Mouse (Mus musculus) ES-E14 (cell line): ENCODE results near the gene Sirt2. TPM values are rescaled to one million over a fixed set of nuclear protein-coding genes. Genes with fewer than 3 reads are reported as not detected.

ENCODE experiments used
- DNase-seq: peaks from one replicate; pipeline ENCODE4 v3.0.0-alpha.2; 2013; ENCODE audit warnings: low read depth, low spot score
- H3K27ac ChIP-seq: 2 replicates; pipeline ENCODE4 v1.5.1; 2012; ENCODE audit warnings: low read depth, mild to moderate bottlenecking, low read length, moderate library complexity, mixed read lengths; ENCODE audit not compliant: poor library complexity, insufficient read depth, severe bottlenecking
- H3K36me3 ChIP-seq: 2 replicates; pipeline ENCODE4 v1.6.1; 2012; ENCODE audit warnings: mild to moderate bottlenecking, low read length, moderate library complexity, mixed read lengths; ENCODE audit not compliant: control insufficient read depth, poor library complexity, insufficient read depth, severe bottlenecking
- H3K4me1 ChIP-seq, 2 experiments: fragments of 150-350 bp in 1 of 2; sonication (generic) in 1 of 2; 2 replicates each; pipeline ENCODE4 v1.6.1; 2012; ENCODE audit warnings: low read length in 2 of 2, mild to moderate bottlenecking in 1 of 2, mixed read lengths in 1 of 2; ENCODE audit not compliant: control insufficient read depth in 2 of 2, insufficient read depth in 2 of 2, poor library complexity in 1 of 2
- H3K4me3 ChIP-seq, 2 experiments: fragments of 150-350 bp in 1 of 2; sonication (generic) in 1 of 2; 2 replicates each; pipeline ENCODE4 v1.5.1; 2012; ENCODE audit warnings: low read length in 2 of 2, low read depth in 1 of 2, mild to moderate bottlenecking in 1 of 2, mixed read lengths in 1 of 2; ENCODE audit not compliant: insufficient read depth in 1 of 2, poor library complexity in 1 of 2, severe bottlenecking in 1 of 2
- H3K9ac ChIP-seq: 2 replicates; pipeline ENCODE4 v1.6.1; 2012; ENCODE audit warnings: low read depth, mild to moderate bottlenecking, low read length, mixed read lengths; ENCODE audit not compliant: poor library complexity, insufficient read depth, severe bottlenecking
- H3K9me3 ChIP-seq: fragments of 150-350 bp; sonication (generic); 2 replicates; pipeline ENCODE4 v1.6.1; 2012; ENCODE audit warnings: low read depth, mild to moderate bottlenecking, low read length; ENCODE audit not compliant: control insufficient read depth, insufficient read depth
- CHD2 ChIP-seq: IDR thresholded peaks from 2 replicates; pipeline ENCODE4 v1.6.1; 2014; ENCODE audit warnings: mild to moderate bottlenecking, low read depth, low read length, inconsistent platforms
- HCFC1 ChIP-seq: IDR thresholded peaks from 2 replicates; pipeline ENCODE4 v1.6.1; 2012; ENCODE audit warnings: low read length, inconsistent platforms, borderline replicate concordance; ENCODE audit not compliant: insufficient read depth
- MAFK ChIP-seq: IDR thresholded peaks from 2 replicates; pipeline ENCODE4 v1.6.1; 2014; ENCODE audit warnings: mild to moderate bottlenecking, low read depth, low read length, inconsistent platforms; ENCODE audit not compliant: insufficient read depth
- ZC3H11A ChIP-seq: IDR thresholded peaks from 2 replicates; pipeline ENCODE4 v1.6.1; 2012; ENCODE audit warnings: low read depth, mild to moderate bottlenecking, inconsistent platforms, low read length, borderline replicate concordance
- ZNF384 ChIP-seq: IDR thresholded peaks from 2 replicates; pipeline ENCODE4 v1.6.1; 2012; ENCODE audit warnings: low read depth, low read length, inconsistent platforms
- in situ Hi-C, 2 experiments: fragments of 600-800 bp; cut with MboI; formaldehyde crosslinking; loops; one replicate each; pipeline ENCODE4 v1.15.1; 2025; ENCODE audit warnings: low sequenced_read_pairs in 2 of 2, inconsistent platforms in 1 of 2; ENCODE audit not compliant: unreplicated experiment in 2 of 2
- total RNA-seq: library from RNA; depleted of rRNA; stranded (reverse); fragments of 300-350 nt; gene quantifications from 2 replicates; pipeline ENCODE4 v1.2.3, GENCODE M21; 2012; rRNA removed

The Sirt2 gene
- total RNA-seq, 1 experiment = 14.8 TPM

DNA sequence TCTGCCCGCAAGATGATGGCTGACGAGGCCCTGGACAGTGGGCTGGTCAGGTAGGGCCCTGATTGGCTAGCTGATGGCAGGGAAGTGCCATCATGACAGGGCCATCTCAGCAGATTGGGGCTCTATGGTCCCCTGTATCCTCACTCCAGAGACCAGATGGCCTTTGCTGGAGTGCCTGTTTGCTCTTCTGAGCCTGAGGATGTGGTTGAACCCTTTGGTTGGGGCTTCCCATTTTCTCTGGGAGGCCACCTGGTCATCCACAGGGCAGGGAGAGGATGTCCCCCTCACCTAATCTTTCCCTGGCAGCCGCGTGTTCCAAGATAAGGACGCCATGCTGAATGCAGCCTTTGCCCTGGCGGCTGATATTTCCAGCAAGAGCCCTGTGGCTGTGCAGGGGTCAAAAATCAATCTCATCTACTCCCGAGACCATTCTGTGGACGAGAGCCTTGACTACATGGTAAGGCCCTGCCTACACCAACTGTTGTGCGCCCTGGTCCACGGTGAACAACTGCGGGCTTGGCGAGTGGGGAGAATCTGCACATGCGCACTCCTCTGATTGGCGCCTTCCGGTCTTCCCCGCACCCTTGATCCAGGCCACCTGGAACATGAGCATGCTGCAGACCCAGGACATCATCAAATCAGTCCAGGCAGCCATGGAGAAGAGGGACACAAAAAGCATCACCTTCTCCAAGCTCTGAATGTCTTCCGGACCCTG is 65.0 kb downstream of the Sirt2 start:
- Histone ChIP-seq H3K4me1 (no peaks in the 10 kb centered on the region), H3K9ac (peak overlapping the region; percentile 19; the same call in 1 of the 2 replicates)
- in situ Hi-C loops = no loop called here

DNA sequence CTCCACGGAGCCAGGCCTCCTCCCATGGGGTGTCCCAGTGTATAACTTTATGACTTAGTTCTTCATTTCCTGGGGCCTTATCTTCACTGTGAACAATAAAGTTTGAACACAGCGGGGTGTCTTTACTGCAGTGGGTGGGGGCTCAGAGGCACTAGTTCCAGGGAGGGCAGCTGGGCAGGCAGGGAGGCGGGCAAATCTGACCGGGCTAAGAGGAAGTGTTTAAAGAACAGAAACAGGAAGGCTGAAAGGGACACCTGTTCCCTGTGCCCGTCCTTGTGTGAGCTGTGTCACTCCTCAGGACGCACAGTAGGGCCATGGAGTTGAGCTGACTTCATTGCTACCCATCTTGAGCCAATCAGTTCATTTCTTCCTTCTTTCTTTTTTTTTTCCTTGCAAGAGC is 65.6 kb downstream of the Sirt2 start:
- TF ChIP-seq HCFC1 (no peak), CHD2 (no peak), ZNF384 (no peak), MAFK (no peak), ZC3H11A (no peak)
- Histone ChIP-seq H3K27ac (no peak overlapping the region), H3K36me3 (peaks cover 13% of the 10 kb centered on the region), H3K4me3 (no peak overlapping the region), H3K9ac (no peak overlapping the region; the same call in 1 of the 2 replicates), H3K9me3 (no peaks in the 10 kb centered on the region), H3K4me1 (no peaks in the 10 kb centered on the region)
- DNase-seq = no peak
- in situ Hi-C loops = no loop called here

More for the DNA sequence above, 65.0 kb downstream of the Sirt2 start:
- DNase-seq = no peak
- no peak for TF ChIP-seq CHD2
- no peak for TF ChIP-seq HCFC1
- TF ChIP-seq ZC3H11A = no peak
- no peak for TF ChIP-seq ZNF384
- TF ChIP-seq MAFK = no peak
- H3K27ac ChIP-seq = no peak overlapping the region
- no peaks in the 10 kb centered on the region for H3K9me3 ChIP-seq
- H3K4me3 ChIP-seq = no peak overlapping the region
- peaks cover 13% of the 10 kb centered on the region for H3K36me3 ChIP-seq

- in situ Hi-C loops = no loop called here
- Histone ChIP-seq H3K9ac (no peak within 1 kb of the TSS), H3K4me1 (no peaks in the 10 kb centered on the region), H3K27ac (no peak within 1 kb of the TSS), H3K4me3 (no peak within 1 kb of the TSS), H3K9me3 (no peaks in the 10 kb centered on the region), H3K36me3 (peaks cover 13% of the 10 kb centered on the region)
- TF ChIP-seq ZC3H11A (no peak), ZNF384 (no peak), HCFC1 (no peak), CHD2 (no peak), MAFK (no peak)
- DNase-seq = no peak
These were observed 67.3 kb downstream of the Sirt2 start, which contains the start of gene Lgals4 for GRCm38 (mm10) chr7:28833723-28834347. TSS of gene Lgals4 (plus strand) at chr7:28833854.

DNA sequence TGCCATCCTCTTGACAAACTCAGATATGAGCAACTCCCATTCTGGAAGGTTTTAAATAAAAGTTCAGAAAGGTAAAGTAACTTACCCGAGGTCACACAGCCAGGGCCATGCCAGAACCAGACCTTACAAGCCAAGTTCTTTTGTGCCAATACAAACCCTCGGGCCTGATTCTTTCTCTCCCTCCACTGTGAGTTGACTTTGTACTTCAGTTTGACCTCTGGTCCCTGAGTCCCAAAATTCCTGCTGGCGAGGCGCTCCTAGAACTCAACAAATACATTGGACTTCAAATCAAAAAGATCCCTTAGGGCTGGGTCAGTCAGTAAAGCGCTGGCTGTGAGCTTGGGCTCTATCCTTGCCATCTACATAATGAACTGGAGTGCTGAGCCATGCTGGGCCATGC is 70.4 kb downstream of the Sirt2 start:
- DNase-seq = no peak
- Histone ChIP-seq H3K4me1 (no peaks in the 10 kb centered on the region), H3K4me3 (no peak overlapping the region), H3K9me3 (no peaks in the 10 kb centered on the region), H3K36me3 (no peaks in the 10 kb centered on the region), H3K27ac (no peak overlapping the region), H3K9ac (no peak overlapping the region)
- in situ Hi-C loops = no loop called here
- TF ChIP-seq ZNF384 (no peak), MAFK (no peak), HCFC1 (no peak), CHD2 (no peak), ZC3H11A (no peak)

Other genes with a start within 250 kb of the Sirt2 start
- gene Ifnl3, start 243.9 kb upstream of the Sirt2 start, total RNA-seq = not detected in 2 replicates
- gene Sycn, start 225.8 kb upstream of the Sirt2 start, total RNA-seq = not detected in 2 replicates
- gene Nccrp1, start 219.5 kb upstream of the Sirt2 start, total RNA-seq = 0.18 and 0.32 TPM in 2 replicates
- gene Samd4b, start 168.6 kb upstream of the Sirt2 start, total RNA-seq = 26.9 and 30.3 TPM in 2 replicates
- 31.9 and 32.2 TPM in 2 replicates for gene Pak4, start 168.6 kb upstream of the Sirt2 start, total RNA-seq
- 1.6 and 2.5 TPM in 2 replicates for gene Acp7, start 135.4 kb upstream of the Sirt2 start, total RNA-seq
- gene Fbxo27, start 73.9 kb upstream of the Sirt2 start, total RNA-seq = 5.8 and 5.9 TPM in 2 replicates
- gene Fbxo17, start 49.9 kb upstream of the Sirt2 start, total RNA-seq = 5.9 and 6.6 TPM in 2 replicates
- 102 and 105 TPM in 2 replicates for gene Mrps12, start 24.9 kb upstream of the Sirt2 start, total RNA-seq
- gene Sars2, start 24.7 kb upstream of the Sirt2 start, total RNA-seq = 25.2 and 27.9 TPM in 2 replicates
- gene Ccer2, start 10.6 kb upstream of the Sirt2 start, total RNA-seq = not detected in 2 replicates
- 17.7 and 20.1 TPM in 2 replicates for gene Nfkbib, start 777 bp downstream of the Sirt2 start, total RNA-seq
- gene Rinl, start 22.2 kb downstream of the Sirt2 start, total RNA-seq = 17.2 and 18.9 TPM in 2 replicates
- gene Hnrnpl, start 41.8 kb downstream of the Sirt2 start, total RNA-seq = 464 and 530 TPM in 2 replicates
- 64.1 and 75.6 TPM in 2 replicates for gene Ech1, start 58.5 kb downstream of the Sirt2 start, total RNA-seq
- gene Lgals4, start 67.1 kb downstream of the Sirt2 start, total RNA-seq = 5.5 and 9.6 TPM in 2 replicates
- 0.42 and 0.89 TPM in 2 replicates for gene Lgals7, start 97.1 kb downstream of the Sirt2 start, total RNA-seq
- 2.0 and 2.1 TPM in 2 replicates for gene Capn12, start 114.7 kb downstream of the Sirt2 start, total RNA-seq
- gene Actn4, start 195.6 kb downstream of the Sirt2 start, total RNA-seq = 566 and 627 TPM in 2 replicates
- 474 and 500 TPM in 2 replicates for gene Eif3k, start 215.1 kb downstream of the Sirt2 start, total RNA-seq
- 14.8 and 15.6 TPM in 2 replicates for gene Map4k1, start 215.3 kb downstream of the Sirt2 start, total RNA-seq